Mouse (Mus musculus) thymus, postnatal 10 days (tissue): ENCODE data around the gene Ankmy1.

Source experiments
- DNase-seq, 2 experiments: peaks; one replicate each; pipeline ENCODE4 v3.0.0; 2021; ENCODE audit warnings: low spot score in 2 of 2

The Ankmy1 gene

GRCm38 (mm10) chr1:92911721-92912138, 9.0 kb upstream of the Ankmy1 start:
- DNase-seq: no peak

GRCm38 (mm10) chr1:92910925-92911720, 8.4 kb upstream of the Ankmy1 start:
- peak; percentile 41 to 46 for DNase-seq

- DNase-seq: peak; percentile 66 to 81
Observed at GRCm38 (mm10) chr1:92910239-92910885, 7.7 kb upstream of the Ankmy1 start, which contains the start of gene Rnpepl1. Gene Rnpepl1 (plus strand): TSS chr1:92910783.

- peak; percentile 36 to 57 for DNase-seq
Observed at GRCm38 (mm10) chr1:92909068-92909467, 6.4 kb upstream of the Ankmy1 start.

- DNase-seq: no peak
Observed at GRCm38 (mm10) chr1:92908664-92909063, 6.0 kb upstream of the Ankmy1 start.

GRCm38 (mm10) chr1:92907632-92908360, 5.1 kb upstream of the Ankmy1 start:
- no peak for DNase-seq

- DNase-seq: peak; percentile 77 to 79
Observed at GRCm38 (mm10) chr1:92906779-92907631, 4.3 kb upstream of the Ankmy1 start, which contains the start of gene Dusp28. Gene Dusp28 (plus strand): TSS chr1:92906981.

- no peak for DNase-seq
Observed at GRCm38 (mm10) chr1:92905703-92906310, 3.1 kb upstream of the Ankmy1 start.

- DNase-seq: no peak
Observed at GRCm38 (mm10) chr1:92903627-92904026, 921 bp upstream of the Ankmy1 start.

GRCm38 (mm10) chr1:92895089-92895488, 7.6 kb downstream of the Ankmy1 start:
- peak; percentile 59 to 70 for DNase-seq

GRCm38 (mm10) chr1:92893896-92894295, 8.8 kb downstream of the Ankmy1 start:
- no peak for DNase-seq

GRCm38 (mm10) chr1:92892791-92893190, 9.9 kb downstream of the Ankmy1 start:
- DNase-seq: no peak

- DNase-seq: no peak
Observed at GRCm38 (mm10) chr1:92888901-92889655, 13.6 kb downstream of the Ankmy1 start.

- no peak for DNase-seq
Observed at GRCm38 (mm10) chr1:92881982-92882381, 20.7 kb downstream of the Ankmy1 start.

GRCm38 (mm10) chr1:92880101-92880500, 22.6 kb downstream of the Ankmy1 start:
- no peak for DNase-seq

- DNase-seq: no peak
Observed at GRCm38 (mm10) chr1:92879266-92879665, 23.4 kb downstream of the Ankmy1 start.

GRCm38 (mm10) chr1:92878066-92878741, 24.5 kb downstream of the Ankmy1 start:
- DNase-seq: no peak

- DNase-seq: no peak
Observed at GRCm38 (mm10) chr1:92877431-92877978, 25.2 kb downstream of the Ankmy1 start.
